Mouse (Mus musculus) limb, embryonic 12.5 days (tissue): ENCODE measurements around the gene Bcl7c. TPM values are rescaled to one million over a fixed set of nuclear protein-coding genes. Genes with fewer than 3 reads are reported as not detected.

Experiments
- ATAC-seq: fragments of 200-750 bp; cut with Nextera tagmentation; 2 replicates; pipeline ENCODE4 v1.8.0; 2017; ENCODE audit warnings: low read depth, moderate TSS enrichment; ENCODE audit not compliant: insufficient number of reproducible peaks, insufficient read depth, low FRiP score, low TSS enrichment
- H3K27ac ChIP-seq: fragments of 300-500 bp; sonication (generic); 2 replicates; pipeline ENCODE4 v1.5.1; 2016; ENCODE audit warnings: mild to moderate bottlenecking, moderate library complexity
- H3K27me3 ChIP-seq: fragments of 300-500 bp; sonication (generic); 2 replicates; pipeline ENCODE4 v1.6.1; 2016; ENCODE audit warnings: mild to moderate bottlenecking, moderate library complexity
- H3K36me3 ChIP-seq: fragments of 300-500 bp; sonication (generic); 2 replicates; pipeline ENCODE4 v1.6.1; 2016; ENCODE audit warnings: mild to moderate bottlenecking, moderate library complexity
- H3K4me1 ChIP-seq: fragments of 300-500 bp; sonication (generic); replicated peaks from 2 replicates; pipeline ENCODE4 v1.6.1; 2016
- H3K4me2 ChIP-seq: fragments of 300-500 bp; sonication (generic); 2 replicates; pipeline ENCODE4 v1.6.1; 2016; ENCODE audit warnings: mild to moderate bottlenecking, moderate library complexity
- H3K4me3 ChIP-seq: fragments of 300-500 bp; sonication (generic); replicated peaks from 2 replicates; pipeline ENCODE4 v1.5.1; 2016; ENCODE audit warnings: mild to moderate bottlenecking
- H3K9ac ChIP-seq: fragments of 300-500 bp; sonication (generic); replicated peaks from 2 replicates; pipeline ENCODE4 v1.6.1; 2016; ENCODE audit warnings: mild to moderate bottlenecking, moderate library complexity
- H3K9me3 ChIP-seq: fragments of 300-500 bp; sonication (generic); 2 replicates; pipeline ENCODE4 v1.6.1; 2016; ENCODE audit warnings: mild to moderate bottlenecking, moderate library complexity
- WGBS: fragments of 180-500 bp; shearing (Covaris S2); methylation state at CpG from one replicate; pipeline ENCODE4 v1.1.7; 2016; 5-methylcytosine and 5-hydroxymethylcytosine counted together
- polyA plus RNA-seq: library from polyadenylated mRNA; unstranded; fragments of >200 nt; fragmentation: Nextera tagmentation; extraction: Ambion mirVana; gene quantifications from 2 replicates; pipeline ENCODE4 v1.2.1, GENCODE M21; 2016

The Bcl7c gene
- 120 and 127 TPM in 2 replicates for polyA plus RNA-seq

- Histone ChIP-seq H3K27me3 (no peaks in the 10 kb centered on the region), H3K4me3 (peak within 1 kb of the TSS; percentile 79), H3K4me1 (peaks cover 45% of the 10 kb centered on the region), H3K27ac (peak within 1 kb of the TSS; percentile 99), H3K9ac (peak within 1 kb of the TSS; percentile 90), H3K36me3 (peaks cover 33% of the 10 kb centered on the region), H3K9me3 (no peaks in the 10 kb centered on the region), H3K4me2 (peak within 1 kb of the TSS; percentile 86)
- peak; percentile 69 for ATAC-seq
- WGBS, result under 1% methylated on average over 83 of the region's 90 CpGs
These were observed at the start of gene Bcl7c for GRCm38 (mm10) chr7:127708207-127709078. Bcl7c (minus strand) TSS chr7:127708933.

- Histone ChIP-seq H3K9me3 (no peaks in the 10 kb centered on the region), H3K4me2 (no peak overlapping the region), H3K4me3 (no peak overlapping the region), H3K36me3 (peaks cover 100% of the 10 kb centered on the region), H3K4me1 (peaks cover 12% of the 10 kb centered on the region), H3K27me3 (no peaks in the 10 kb centered on the region), H3K9ac (no peak overlapping the region), H3K27ac (no peak overlapping the region)
- WGBS, result 90% methylated on average over 7 of the region's 7 CpGs
- ATAC-seq, result no peak
These were observed 45.0 kb upstream of the Bcl7c start for GRCm38 (mm10) chr7:127753741-127754140.

GRCm38 (mm10) chr7:127753158-127753557, 44.4 kb upstream of the Bcl7c start:
- Histone ChIP-seq H3K36me3 (peaks cover 100% of the 10 kb centered on the region), H3K4me1 (peaks cover 13% of the 10 kb centered on the region), H3K27ac (no peak overlapping the region), H3K4me2 (no peak overlapping the region), H3K9ac (no peak overlapping the region), H3K4me3 (no peak overlapping the region), H3K27me3 (no peaks in the 10 kb centered on the region), H3K9me3 (no peaks in the 10 kb centered on the region)
- 82% methylated on average over 5 of the region's 5 CpGs for WGBS
- no peak for ATAC-seq

GRCm38 (mm10) chr7:127752069-127752468, 43.3 kb upstream of the Bcl7c start:
- 95% methylated on average over 27 of the region's 27 CpGs for WGBS
- Histone ChIP-seq H3K9me3 (no peaks in the 10 kb centered on the region), H3K36me3 (peaks cover 92% of the 10 kb centered on the region), H3K4me3 (no peak overlapping the region), H3K4me1 (peaks cover 23% of the 10 kb centered on the region), H3K27me3 (no peaks in the 10 kb centered on the region), H3K4me2 (no peak overlapping the region), H3K27ac (no peak overlapping the region), H3K9ac (no peak overlapping the region)
- ATAC-seq, result no peak

- peaks cover 88% of the 10 kb centered on the region for H3K36me3 ChIP-seq
- 93% methylated on average over 5 of the region's 5 CpGs for WGBS
- no peaks in the 10 kb centered on the region for H3K27me3 ChIP-seq
- H3K9ac ChIP-seq, result no peak overlapping the region
- H3K27ac ChIP-seq, result no peak overlapping the region
- H3K4me3 ChIP-seq, result no peak overlapping the region
- ATAC-seq, result no peak
- H3K4me2 ChIP-seq, result no peak overlapping the region
- H3K4me1 ChIP-seq, result peaks cover 23% of the 10 kb centered on the region
- no peaks in the 10 kb centered on the region for H3K9me3 ChIP-seq
These were observed 42.9 kb upstream of the Bcl7c start for GRCm38 (mm10) chr7:127751619-127752018.

- peaks cover 76% of the 10 kb centered on the region for H3K36me3 ChIP-seq
- peaks cover 15% of the 10 kb centered on the region for H3K4me1 ChIP-seq
- no peaks in the 10 kb centered on the region for H3K9me3 ChIP-seq
- H3K27me3 ChIP-seq, result no peaks in the 10 kb centered on the region
- H3K4me3 ChIP-seq, result no peak overlapping the region
- no peak overlapping the region for H3K4me2 ChIP-seq
- ATAC-seq, result no peak
- 93% methylated on average over 19 of the region's 19 CpGs for WGBS
- H3K27ac ChIP-seq, result no peak overlapping the region
- H3K9ac ChIP-seq, result no peak overlapping the region
These were observed 41.7 kb upstream of the Bcl7c start for GRCm38 (mm10) chr7:127750131-127751127.

- peaks cover 54% of the 10 kb centered on the region for H3K36me3 ChIP-seq
- H3K4me2 ChIP-seq, result peak overlapping the region; percentile 74
These were observed 39.5 kb upstream of the Bcl7c start for GRCm38 (mm10) chr7:127748235-127748560.

GRCm38 (mm10) chr7:127747559-127748234, 39.0 kb upstream of the Bcl7c start:
- Histone ChIP-seq H3K27ac (peak overlapping the region; percentile 93), H3K4me1 (peaks cover 20% of the 10 kb centered on the region), H3K4me2 (peak overlapping the region; percentile 74), H3K36me3 (peaks cover 49% of the 10 kb centered on the region), H3K9me3 (no peaks in the 10 kb centered on the region), H3K9ac (peak overlapping the region; percentile 92), H3K27me3 (no peaks in the 10 kb centered on the region), H3K4me3 (peak overlapping the region; percentile 92)
- ATAC-seq, result no peak
- 33% methylated on average over 6 of the region's 6 CpGs for WGBS

More at GRCm38 (mm10) chr7:127748235-127748560, 39.5 kb upstream of the Bcl7c start:
- WGBS, result 93% methylated on average over 28 of the region's 28 CpGs
- ATAC-seq, result no peak
- peak overlapping the region; percentile 92; the same call in 1 of the 2 replicates for H3K4me3 ChIP-seq
- peak overlapping the region; percentile 92; the same call in 1 of the 2 replicates for H3K9ac ChIP-seq
- H3K4me1 ChIP-seq, result peaks cover 22% of the 10 kb centered on the region
- H3K27ac ChIP-seq, result 0 out of 2 replicates have a peak overlapping the region, but pooled peaks have one; percentile 93
- H3K27me3 ChIP-seq, result no peaks in the 10 kb centered on the region
- H3K9me3 ChIP-seq, result no peaks in the 10 kb centered on the region

- Histone ChIP-seq H3K36me3 (peaks cover 40% of the 10 kb centered on the region), H3K27me3 (no peaks in the 10 kb centered on the region), H3K4me3 (peak overlapping the region; percentile 92), H3K4me1 (peaks cover 19% of the 10 kb centered on the region), H3K4me2 (peak overlapping the region; percentile 74), H3K9ac (peak overlapping the region; percentile 92), H3K27ac (peak overlapping the region; percentile 93), H3K9me3 (no peaks in the 10 kb centered on the region)
- peak; percentile 2; the same call in 1 of the 2 replicates for ATAC-seq
- under 1% methylated on average over 43 of the region's 62 CpGs for WGBS
These were observed 38.1 kb upstream of the Bcl7c start for GRCm38 (mm10) chr7:127746494-127747491.
